Mouse (Mus musculus) adrenal gland, adult (tissue): Measurements from ENCODE around the gene Psmd3.
"Not testable (repeated sequence)": the region's sequence is repeated elsewhere in the genome, so short reads cannot be mapped to it uniquely, and the experiment has no call there.

Experiments
- DNase-seq, 2 experiments: peaks; one replicate each; pipeline ENCODE4 v3.0.0; 2022 to 2023; ENCODE audit warnings: low spot score in 1 of 2; ENCODE audit not compliant: inconsistent age in 2 of 2

Gene Psmd3

DNA sequence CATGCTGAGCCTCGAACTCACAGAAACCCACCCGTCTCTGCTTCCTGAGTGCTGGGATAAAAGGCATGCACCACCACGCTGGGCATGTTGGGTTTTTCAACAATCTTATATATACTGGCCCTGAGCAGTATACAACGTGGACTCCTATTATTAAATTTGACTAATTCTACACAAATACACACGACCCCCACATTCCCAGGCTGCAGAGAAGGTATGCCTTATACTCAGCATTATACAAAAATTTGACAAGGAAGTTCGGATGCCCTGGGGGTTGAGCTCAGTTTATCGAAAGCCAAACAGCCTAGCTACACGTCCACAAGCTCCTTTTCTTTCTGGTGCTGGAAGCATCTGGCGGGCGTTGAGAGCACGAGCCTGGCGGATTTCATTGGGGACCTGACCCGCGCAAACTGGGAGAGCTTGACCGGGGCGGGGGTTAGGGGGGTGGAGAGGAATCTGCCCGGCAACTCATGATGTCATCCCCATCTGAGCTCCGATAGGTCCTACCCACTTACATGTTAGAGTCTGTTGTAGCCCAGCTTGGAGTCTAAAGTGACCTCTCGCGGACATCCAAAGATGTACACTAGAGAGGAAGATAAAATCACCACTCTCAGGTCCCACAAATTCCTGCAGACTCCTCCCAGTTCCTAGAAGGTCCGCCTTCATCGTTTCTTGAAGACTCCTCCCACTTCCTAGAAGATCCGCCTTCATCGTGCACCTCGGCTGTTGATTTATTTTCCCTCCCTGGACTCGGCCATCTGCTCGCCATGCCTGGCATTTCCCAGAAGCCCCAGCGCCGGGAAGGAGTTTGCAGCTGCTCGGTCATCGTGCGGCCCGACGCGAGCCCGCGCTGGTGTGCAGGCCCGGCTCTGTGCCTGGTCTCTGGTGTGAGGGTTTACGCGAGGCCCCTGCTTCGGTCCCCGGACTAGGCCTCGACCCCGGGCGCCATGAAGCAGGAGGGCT is at the start of gene Psmd3:
Psmd3 (plus strand) TSS at position 769 of the 960 bp plus-strand sequence.
- DNase-seq, result peak; percentile 97 to 100

DNA sequence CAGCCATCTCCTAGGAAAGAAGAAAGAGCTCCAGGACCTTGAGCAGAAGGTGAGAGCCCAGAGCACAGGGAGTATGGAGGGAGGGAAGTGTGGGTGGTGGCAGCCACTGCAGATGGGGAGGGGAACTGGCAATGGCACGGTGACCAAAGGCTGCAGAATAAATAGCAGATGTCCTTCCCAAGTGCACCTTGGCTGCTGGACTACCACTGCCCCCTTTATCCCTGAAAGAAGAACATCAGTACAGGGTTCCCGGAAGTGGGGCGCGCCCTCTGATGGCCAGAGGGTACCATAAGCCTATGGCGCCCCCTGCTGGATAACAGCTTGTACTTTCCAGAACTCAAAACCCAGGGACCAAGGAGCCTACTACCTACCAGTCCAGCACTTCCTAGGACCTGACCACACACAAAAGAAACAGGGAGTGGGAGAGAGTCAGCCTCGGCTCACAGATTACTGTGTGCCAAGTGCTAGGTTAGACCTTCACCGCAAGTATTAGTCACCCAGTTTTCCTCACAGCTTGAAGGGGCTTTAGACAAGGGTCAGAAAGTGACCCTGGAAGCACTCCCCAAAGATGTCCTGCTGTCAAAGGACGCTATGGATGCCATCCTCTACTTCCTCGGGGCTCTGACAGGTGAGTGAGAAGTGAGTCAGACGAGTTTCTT is 46.9 kb upstream of the Psmd3 start:
- DNase-seq, result peak; percentile 27 to 62

DNA sequence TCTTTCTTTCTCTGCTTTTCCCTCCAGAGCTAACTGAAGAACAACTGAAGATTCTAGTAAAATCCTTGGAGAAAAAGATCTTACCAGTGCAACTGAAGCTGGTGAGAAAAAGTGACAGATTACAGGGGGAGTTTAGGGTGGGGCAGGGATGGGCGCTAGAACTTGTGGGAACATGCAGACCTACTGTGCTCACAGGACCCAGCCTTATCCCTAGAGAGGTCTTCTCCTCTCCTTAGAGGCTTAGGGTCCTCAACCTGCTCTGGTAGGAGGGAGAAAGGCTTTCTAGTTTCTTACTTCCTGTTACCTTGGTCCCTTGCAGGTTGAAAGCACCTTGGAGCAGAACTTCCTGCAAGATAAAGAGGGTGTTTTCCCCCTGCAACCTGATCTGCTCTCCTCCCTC is 44.9 kb upstream of the Psmd3 start:
- DNase-seq, result no peak

DNA sequence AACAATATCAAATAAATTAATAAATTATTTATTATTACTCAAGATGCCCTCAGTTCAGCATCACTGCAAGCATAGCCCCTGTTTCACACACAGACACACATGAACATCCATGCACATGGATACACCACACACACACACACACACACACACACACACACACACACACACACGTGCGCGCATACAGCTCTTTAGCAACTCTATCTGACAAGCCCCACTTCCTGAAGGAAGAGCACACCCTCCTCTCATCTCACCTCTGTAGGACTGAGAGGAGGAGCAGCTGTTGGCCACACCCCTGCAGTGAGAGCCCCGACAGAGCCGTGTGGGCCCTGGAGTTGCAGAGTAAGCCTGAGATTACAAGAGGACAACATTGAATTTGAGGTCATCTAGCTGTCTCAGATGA is 42.3 kb upstream of the Psmd3 start:
- DNase-seq, result no peak

DNA sequence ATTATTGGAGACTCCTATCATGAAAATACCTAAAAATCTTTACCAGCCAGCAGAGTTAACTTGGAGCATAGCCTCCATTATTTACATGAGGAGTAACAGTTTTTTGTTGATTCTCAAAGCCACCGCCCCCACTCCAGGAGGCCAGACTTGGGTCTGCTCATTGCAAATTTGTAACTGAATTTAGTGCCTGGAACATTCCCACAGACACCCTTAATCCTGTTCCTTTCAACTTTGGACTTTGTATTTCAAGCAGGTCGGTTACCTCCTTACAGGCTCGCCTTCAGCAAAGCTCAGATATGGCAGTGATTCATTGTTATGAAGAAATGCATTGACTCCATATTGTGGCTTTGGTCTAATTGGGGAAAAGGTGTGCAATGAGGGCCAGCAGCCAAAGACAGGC is 37.6 kb upstream of the Psmd3 start:
- DNase-seq, result no peak

DNA sequence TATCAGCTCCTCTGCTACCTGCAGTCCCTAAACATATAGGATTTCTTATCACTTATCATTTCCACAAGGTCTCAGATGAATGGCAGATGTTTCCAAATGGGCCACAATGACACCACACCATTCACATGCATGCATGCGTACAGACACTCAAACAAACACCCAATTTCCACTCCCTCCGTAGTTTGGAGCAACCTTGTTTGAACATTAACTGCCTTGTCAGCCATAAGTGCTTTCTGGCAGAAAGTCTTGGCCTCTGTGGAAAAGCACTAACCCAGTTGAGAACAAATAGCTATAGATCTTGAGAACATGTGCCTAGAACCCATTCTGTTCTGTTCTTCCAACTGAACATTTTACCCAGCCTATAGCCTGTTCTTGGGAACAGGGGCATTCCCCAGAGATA is 36.4 kb upstream of the Psmd3 start:
- no peak for DNase-seq

DNA sequence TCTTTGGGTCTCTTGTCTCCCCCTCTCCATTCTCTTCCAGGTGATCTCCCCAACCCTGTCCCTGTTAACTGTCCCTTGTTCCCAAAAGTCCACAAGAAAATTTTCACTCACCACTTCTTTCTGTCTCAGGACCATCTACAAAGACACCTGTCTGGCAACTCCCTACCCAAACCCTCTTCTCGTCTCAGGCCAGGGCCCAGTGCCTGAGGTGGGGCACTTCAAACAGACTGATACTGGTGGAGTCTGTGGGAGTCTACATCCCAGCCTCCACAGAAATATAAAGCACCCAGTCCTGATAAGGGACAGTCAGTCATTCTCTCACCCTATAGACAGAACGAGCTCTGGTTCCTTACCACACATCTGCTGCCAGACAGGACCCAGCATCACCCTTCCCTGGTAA is 35.9 kb upstream of the Psmd3 start, which contains the start of gene Gsdma2:
Gsdma2 (plus strand) TSS at position 301 of the 400 bp plus-strand sequence.
- no peak for DNase-seq

DNA sequence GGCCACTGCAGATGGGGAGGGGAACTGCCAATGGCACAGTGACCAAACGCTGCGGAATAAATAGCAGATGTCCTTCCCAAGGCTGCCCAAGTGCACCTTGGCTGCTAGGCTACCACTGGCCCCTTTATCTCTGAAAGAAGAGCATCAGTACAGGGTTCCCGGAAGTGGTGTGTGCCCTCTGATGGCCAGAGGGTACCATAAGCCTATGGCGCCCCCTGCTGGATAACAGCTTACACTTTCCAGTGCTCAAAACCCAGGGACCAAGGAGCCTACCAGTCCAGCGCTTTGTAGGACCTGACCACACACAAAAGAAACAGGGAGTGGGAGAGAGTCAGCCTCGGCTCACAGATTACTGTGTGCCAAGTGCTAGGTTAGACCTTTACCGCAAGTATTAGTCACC is 27.3 kb upstream of the Psmd3 start:
- peak; percentile 53 to 79 for DNase-seq

DNA sequence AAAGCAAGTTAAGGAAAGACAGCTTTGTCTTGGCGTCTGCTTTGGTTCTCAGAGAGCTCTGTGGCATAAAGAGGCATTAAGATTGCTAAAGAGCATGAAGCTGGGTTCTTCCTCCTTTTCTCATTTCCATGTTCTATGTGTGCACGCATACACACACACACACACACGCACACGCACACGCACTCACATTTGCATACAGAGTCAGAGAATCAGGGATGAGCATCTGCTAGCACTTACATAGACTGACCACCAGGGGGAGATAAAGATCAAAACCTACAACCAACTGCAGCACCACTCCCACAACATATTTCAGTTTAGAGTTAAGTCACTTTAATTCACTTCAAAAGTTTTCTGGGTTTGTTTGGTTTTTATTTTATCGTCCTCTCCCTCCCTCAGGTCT is 21.8 kb upstream of the Psmd3 start:
- peak in 1 of 2 experiments; percentile 73 for DNase-seq

DNA sequence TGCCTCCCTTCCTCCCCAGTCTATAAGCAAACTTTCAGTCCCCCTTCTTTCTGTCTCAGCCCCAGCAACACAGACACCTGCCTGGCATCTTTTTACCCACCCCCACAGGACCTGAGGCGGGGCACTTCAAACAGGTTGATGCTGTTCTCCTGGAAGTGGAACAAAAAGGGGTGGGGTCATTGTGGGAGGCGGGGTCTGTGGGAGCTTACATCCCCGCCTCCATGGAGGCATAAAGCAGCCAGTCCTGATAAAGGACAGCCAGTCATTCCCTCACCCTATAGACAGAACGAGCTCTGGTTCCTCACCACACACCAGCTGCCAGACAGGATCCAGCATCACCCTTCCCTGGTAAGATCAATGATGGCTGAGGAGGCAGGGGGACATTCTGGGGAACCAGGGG is 18.3 kb upstream of the Psmd3 start, which contains the start of gene Gsdma:
Gsdma (plus strand) TSS at position 261 of the 400 bp plus-strand sequence.
- DNase-seq, result no peak

DNA sequence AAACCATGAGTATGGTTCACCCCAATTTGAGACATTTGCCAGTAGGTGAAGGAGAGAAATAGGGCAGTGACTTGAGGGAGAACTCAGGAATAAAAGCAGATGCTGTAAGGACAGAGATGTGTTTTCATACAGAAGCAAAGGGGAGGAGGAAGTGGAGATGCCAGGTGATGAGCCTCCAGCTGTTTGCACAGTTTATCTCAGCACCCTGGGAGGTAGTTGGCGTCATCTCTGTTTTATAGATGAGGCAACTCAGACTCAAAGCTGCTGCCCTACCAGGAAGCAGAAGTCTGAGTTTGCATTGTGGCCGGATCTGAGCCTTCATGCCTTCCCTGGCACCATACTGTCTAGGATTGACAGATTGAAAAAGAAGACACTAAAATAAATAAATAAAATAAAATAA is 13.4 kb upstream of the Psmd3 start:
- DNase-seq, result no peak

DNA sequence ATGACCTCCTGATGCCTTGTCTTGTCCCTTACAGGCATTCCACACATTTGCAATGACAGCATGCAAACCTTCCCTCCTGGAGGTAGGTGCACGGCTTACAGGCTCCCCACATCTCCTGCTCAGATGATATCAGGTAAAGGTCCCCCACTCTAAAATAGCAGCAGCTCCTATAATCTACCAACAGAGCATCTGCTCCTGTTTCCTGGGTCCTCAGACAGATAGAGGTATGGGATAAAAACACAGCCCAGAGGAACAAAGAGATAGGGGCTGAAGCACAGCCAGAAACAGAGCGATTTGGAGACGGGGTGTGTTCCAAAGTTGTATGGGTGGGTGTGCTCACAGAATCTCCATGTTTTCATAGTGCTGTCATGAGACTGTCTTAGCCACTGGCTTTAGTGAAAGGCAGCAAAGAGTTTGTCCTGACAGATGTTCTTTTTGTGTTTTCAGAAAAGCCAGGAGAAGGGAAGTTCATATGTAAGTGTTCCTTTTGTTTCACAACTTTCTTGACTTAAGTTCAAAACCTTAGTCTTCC is 11.0 kb upstream of the Psmd3 start:
- no peak for DNase-seq

DNA sequence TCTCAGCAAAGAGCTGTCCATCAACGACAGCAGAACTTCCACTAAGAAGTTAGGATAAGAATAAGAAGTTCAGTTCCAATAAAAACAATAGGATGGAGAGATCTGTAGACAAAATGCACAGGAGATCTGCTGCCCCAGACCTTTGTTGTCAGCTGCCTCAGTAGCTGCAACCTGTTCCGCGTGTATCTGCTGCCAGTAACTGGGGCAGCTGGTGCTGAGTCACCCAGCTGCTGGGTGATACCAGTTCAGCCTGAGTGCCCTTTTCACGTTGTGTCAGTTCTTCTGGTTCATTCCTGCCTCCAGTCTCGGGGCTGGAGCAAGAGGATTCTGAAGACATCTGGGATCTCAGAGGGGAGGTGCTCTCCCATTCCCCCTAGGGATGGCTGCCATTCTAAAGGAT is 10.5 kb upstream of the Psmd3 start:
- DNase-seq, result peak; percentile 66 to 71

DNA sequence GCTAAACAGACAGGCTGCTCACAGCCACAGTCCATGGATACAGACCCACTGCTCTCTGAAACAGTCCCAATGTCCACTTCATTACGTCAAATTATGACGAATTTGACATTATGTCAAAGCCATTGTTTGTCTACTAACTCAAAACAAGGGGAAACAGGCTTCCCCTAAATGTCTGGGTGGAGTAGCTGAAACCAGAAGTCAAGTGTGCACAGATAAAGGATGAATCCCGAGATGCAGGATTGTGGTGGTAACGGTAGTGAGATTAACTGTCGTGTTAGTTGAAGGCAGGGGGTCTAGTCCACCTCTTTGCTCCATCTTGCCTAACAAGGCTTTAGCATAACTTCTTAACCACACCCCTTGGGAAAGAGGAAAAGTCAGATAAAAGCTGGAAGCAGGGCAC is 9.9 kb upstream of the Psmd3 start:
- DNase-seq, result no peak

DNA sequence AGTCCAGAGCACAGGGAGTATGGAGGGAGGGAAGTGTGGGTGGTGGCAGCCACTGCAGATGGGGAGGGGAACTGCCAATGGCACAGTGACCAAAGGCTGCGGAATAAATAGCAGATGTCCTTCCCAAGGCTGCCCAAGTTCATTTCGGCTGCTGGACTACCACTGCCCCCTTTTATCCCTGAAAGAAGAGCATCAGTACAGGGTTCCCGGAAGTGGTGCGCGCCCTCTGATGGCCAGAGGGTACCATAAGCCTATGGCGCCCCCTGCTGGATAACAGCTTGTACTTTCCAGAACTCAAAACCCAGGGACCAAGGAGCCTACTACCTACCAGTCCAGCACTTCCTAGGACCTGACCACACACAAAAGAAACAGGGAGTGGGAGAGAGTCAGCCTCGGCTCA is 9.2 kb upstream of the Psmd3 start:
- peak; percentile 62 to 82 for DNase-seq

DNA sequence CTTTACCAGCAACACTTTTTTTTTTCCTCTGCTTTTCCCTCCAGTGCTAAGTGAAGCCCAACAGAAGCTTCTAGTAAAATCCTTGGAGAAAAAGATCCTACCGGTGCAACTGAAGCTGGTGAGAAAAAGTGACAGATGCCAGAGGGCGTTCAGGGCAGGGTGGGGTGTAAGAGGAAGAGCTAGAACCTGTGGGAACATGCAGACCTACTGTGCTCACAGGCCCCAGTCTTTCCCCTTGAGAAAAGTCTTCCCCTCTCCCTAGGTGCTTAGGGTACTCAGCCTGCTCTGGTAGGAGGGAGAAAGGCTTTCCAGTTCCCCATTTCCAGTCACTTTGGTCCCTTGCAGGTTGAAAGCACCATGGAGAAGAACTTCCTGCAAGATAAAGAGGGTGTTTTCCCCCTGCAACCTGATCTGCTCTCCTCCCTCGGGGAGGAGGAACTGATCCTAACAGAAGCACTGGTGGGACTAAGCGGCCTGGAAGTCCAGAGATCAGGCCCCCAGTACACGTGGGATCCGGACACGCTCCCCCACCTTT is 6.5 kb upstream of the Psmd3 start:
- DNase-seq, result no peak

DNA sequence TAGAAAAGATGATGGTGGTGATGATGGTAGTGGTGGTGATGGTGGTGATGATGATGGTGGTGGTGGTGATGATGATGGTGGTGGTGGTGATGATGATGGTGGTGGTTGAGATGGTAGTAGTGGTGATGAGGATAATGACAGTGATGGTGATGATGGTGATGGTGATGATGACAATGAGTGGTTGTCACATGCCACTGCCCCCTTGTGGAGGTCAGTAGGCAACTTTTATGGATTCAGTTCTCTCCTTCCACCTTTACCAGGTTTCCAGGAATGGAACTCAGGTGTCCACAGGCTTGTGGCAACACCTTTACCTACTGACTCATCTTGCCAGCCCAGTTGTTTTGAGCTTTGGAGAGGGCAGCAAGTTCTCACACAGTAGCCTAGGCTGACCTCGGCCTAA is 2.3 kb upstream of the Psmd3 start:
- DNase-seq, result no peak

DNA sequence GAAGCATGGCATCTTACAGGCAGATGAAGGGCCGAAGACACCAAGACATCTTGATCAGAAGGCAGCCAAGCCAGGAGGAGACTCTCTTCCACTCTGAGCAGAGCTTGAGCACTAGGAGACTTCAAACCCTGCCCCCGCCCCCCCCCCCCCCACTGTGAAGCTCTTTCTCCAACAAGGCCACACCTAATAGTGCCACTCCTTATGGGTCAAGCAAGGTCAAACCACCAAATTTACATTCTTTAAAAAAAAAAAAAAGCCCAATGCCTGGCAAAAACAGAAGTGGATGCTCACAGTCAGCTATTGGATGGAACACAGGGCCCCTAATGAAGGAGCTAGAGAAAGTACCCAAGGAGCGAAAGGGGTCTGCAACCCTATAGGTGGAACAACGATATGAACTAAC is 1.8 kb upstream of the Psmd3 start:
- DNase-seq, result not testable (repeated sequence)

DNA sequence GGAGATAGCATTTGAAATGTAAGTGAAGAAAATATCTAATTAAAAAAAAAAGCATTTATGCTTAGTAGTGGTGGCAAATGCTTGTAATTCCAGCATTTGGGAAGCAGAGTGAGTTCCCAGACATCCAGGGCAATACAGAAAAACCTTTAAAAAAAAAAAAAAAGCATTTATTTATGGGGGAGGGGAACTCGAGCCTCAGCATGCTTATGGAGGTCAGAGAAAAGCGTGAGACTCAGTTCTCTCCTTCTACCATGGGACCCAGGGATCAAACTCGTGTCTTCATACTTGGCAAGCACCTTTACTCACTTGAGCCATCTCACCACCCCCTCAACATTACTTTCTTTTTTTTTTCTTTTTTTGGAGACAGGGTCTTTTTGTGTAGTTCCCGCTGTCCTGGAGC is 1.2 kb upstream of the Psmd3 start:
- DNase-seq, result no peak

DNA sequence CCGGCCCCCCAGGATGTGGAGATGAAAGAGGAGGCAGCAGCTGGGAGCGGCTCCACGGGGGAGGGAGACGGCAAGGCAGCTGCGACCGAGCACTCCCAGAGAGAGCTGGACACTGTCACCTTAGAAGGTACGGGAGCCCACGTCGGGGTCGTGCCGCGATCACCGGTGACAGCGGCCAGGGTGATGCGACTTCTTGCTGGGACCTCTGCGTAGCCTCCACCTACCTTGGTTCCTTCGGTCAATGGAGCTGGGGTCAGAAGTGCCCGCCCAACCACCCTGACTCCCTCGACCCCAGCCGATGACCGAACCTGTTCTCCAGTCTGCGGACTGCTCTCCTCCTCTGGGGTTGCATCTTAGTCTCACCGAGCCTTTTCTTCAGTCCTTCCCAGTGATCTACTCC is 457 bp downstream of the Psmd3 start:
- DNase-seq, result no peak

DNA sequence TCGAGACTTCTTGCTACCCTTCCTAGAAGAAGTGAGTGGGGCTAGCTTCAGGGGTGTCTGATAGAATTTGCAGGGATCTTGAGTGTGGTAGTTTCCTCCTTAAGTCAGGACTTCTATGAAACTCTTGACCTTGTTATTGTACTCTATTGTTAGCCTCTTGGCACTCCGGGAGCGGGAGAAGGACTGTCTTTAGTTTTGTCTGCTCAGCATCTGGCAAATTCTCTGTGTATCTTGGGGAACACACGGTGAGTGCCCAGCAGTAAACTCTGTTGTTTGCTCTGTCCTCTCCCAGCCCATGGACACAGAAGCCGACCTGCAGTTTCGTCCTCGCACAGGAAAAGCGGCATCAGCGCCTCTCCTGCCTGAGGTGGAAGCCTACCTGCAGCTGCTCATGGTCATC is 3.3 kb downstream of the Psmd3 start:
- no peak for DNase-seq

DNA sequence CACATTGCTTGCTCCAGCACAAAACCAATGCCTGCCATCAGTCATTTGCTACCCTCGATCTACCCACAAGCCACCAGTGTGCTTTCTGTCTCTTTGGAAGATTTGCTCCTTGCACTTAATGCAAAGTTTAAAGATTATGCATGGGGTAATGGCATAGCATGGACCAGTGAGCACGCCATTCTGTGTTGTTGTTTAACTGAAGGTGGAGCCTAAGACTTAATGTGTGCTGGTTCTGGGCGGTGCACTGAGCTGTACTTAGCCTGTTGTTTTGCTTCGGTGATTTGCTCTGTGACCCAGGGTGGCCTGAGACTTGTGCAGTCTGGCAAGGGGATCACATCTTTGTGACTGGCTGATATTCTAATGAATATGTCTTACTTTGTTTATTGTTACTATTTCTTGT is 4.6 kb downstream of the Psmd3 start:
- no peak for DNase-seq
